Mouse (Mus musculus): Measurements from ENCODE around the gene Elane. TPM values are rescaled to one million over a fixed set of nuclear protein-coding genes. Genes with fewer than 3 reads are reported as not detected.
A peak's percentile ranks its signal among the peaks of the same experiment; 100 is the strongest.
"Not testable (repeated sequence)": the region's sequence is repeated elsewhere in the genome, so short reads cannot be mapped to it uniquely, and the experiment has no call there.

Gene Elane
- polyA plus RNA-seq, 1 experiment from 2014 or later = 0.47 TPM

DNA sequence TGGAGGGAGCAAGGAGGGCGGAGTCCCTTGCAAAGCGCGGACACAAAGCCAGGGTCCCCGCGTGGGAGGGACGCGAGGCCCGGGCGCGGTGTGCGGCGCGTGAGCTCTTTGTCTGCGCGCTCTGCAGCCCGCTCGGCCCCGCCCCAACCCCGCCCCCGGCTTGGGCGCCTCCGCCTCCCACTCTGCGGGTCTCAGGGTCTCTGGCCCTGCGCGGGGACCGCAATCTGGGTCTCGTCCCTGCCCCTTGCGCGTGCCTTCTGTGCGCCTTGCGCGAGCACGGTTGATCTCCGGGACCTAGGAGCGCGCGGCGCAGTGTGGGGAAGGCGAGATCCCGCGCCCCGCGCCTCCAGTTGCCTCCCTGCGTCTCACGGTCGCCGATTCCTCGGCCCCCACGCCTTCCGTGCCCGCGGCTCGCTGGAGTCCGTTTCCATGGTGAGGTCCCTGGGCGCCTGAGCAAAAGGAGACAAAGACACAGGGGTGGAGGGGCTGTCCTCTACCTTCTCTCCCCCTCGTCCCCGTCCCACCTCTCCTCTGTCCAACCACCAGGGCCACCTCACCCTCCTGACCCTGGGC lies 11.7 kb upstream of the Elane start, which contains the start of the genes Prtn3 and Plppr3:
Prtn3 (plus strand) TSS at position 187 of the 573 bp plus-strand sequence.
Plppr3 (minus strand) TSS at position 345 of the 573 bp plus-strand sequence.
- Histone ChIP-seq H3K27me3 (ENCODE audit: control insufficient read depth, insufficient read depth, low read length) (no peaks in the 10 kb centered on the region; the same call in 1 of the 2 replicates), H3K9me3 (ENCODE audit: control insufficient read depth, low read length) (no peaks in the 10 kb centered on the region), H3K4me2 (replicated peaks) (peak within 1 kb of the TSS; percentile 87), H3K4me3 (replicated peaks; ENCODE audit: low read length) (peak within 1 kb of the TSS; percentile 67), H3K27ac (peak within 1 kb of the TSS; percentile 96), H3K9ac (peak within 1 kb of the TSS; percentile 96), H3K4me1 (replicated peaks; ENCODE audit: control insufficient read depth, insufficient read depth, low read length) (peaks cover 37% of the 10 kb centered on the region), H3K36me3 (replicated peaks; ENCODE audit: control insufficient read depth, insufficient read depth) (peaks cover 27% of the 10 kb centered on the region)
- peak; percentile 85 for DNase-seq (ENCODE audit: low spot score)
- under 1% methylated on average over 53 of the region's 57 CpGs for WGBS
- peak; percentile 93 for ATAC-seq (ENCODE audit: low FRiP score)

DNA sequence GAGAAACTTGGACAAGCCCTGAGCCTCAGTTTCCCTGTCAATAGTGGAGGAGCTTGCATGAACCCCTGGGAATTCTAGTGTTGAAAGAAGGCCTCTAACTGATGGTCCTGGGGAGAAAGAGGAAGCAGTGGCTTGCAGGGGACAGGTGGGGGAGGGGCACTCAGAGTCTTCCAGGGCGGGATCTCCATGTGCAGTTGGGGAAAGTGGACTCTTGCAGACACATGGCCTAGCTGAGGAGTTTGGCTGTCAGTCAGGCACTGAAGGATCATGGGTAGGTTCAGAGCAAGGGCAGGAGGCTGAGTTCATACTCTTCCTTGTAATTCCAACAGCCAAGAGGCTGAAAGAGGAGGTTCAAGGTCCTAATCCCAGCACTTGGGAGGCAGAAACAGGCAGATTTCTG lies 8.9 kb upstream of the Elane start:
- Histone ChIP-seq H3K27me3 (ENCODE audit: control insufficient read depth, insufficient read depth, low read length) (peaks cover 11% of the 10 kb centered on the region; the same call in 1 of the 2 replicates), H3K4me3 (replicated peaks; ENCODE audit: low read length) (no peak overlapping the region), H3K9me3 (ENCODE audit: control insufficient read depth, low read length) (no peaks in the 10 kb centered on the region), H3K4me2 (replicated peaks) (no peak overlapping the region), H3K27ac (no peak overlapping the region), H3K9ac (no peak overlapping the region), H3K36me3 (replicated peaks; ENCODE audit: control insufficient read depth, insufficient read depth) (no peaks in the 10 kb centered on the region), H3K4me1 (replicated peaks; ENCODE audit: control insufficient read depth, insufficient read depth, low read length) (peaks cover 21% of the 10 kb centered on the region)
- WGBS = 43% methylated on average over 1 of the region's 1 CpGs
- no peak for DNase-seq (ENCODE audit: low spot score)
- no peak for ATAC-seq (ENCODE audit: low FRiP score)

DNA sequence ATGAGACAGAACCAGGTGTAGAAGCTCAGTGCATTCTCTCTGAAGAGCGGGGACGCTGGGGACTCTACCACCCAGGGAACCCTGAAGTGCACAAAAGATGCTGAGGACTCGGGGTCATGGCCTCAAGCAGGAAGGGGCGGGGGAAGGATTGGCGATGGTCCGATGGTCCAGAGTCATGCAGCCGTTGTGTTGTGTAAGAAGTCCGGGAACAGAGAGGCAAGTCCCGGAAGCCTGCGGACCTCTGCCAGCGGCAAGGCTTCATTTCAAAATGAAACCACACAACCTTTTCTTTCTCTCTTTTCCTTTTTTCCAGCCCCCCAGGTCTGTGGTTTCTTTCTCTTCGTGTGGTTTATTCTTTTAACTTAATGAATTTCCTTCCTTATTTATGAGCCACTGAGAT lies 8.3 kb upstream of the Elane start:
- Histone ChIP-seq H3K27ac (no peak overlapping the region), H3K36me3 (replicated peaks; ENCODE audit: control insufficient read depth, insufficient read depth) (no peaks in the 10 kb centered on the region), H3K27me3 (ENCODE audit: control insufficient read depth, insufficient read depth, low read length) (peaks cover 17% of the 10 kb centered on the region), H3K9ac (no peak overlapping the region), H3K4me2 (replicated peaks) (no peak overlapping the region), H3K4me1 (replicated peaks; ENCODE audit: control insufficient read depth, insufficient read depth, low read length) (peaks cover 18% of the 10 kb centered on the region), H3K9me3 (ENCODE audit: control insufficient read depth, low read length) (no peaks in the 10 kb centered on the region), H3K4me3 (replicated peaks; ENCODE audit: low read length) (no peak overlapping the region)
- ATAC-seq (ENCODE audit: low FRiP score) = no peak
- DNase-seq (ENCODE audit: low spot score) = no peak
- 40% methylated on average over 12 of the region's 12 CpGs for WGBS

DNA sequence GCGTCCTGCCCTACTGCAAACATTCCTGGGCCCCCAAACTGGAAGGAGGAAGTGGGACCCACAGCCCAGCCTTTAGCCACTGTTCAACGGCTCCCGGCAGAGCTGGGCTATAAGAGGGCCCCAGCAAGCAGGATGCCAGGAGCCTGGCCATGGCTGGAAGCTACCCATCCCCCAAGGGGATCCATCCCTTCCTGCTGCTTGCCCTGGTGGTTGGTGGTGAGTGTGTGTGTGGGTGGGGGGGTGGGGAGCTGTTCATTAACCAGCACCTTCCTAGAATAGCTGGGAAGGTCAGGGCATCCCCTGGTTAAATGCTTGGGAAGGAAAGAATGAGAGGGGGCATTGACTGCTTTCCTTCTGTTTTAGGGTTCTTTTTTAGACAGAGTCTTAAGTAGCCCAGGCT lies 6.5 kb upstream of the Elane start:
- no peaks in the 10 kb centered on the region for H3K9me3 ChIP-seq (ENCODE audit: control insufficient read depth, low read length)
- no peak overlapping the region for H3K4me2 ChIP-seq (replicated peaks)
- H3K4me3 ChIP-seq (replicated peaks; ENCODE audit: low read length) = no peak overlapping the region
- no peak for DNase-seq (ENCODE audit: low spot score)
- peaks cover 15% of the 10 kb centered on the region for H3K4me1 ChIP-seq (replicated peaks; ENCODE audit: control insufficient read depth, insufficient read depth, low read length)
- 41% methylated on average over 3 of the region's 3 CpGs for WGBS
- H3K9ac ChIP-seq = no peak overlapping the region
- no peak for ATAC-seq (ENCODE audit: low FRiP score)
- peaks cover 24% of the 10 kb centered on the region for H3K27me3 ChIP-seq (ENCODE audit: control insufficient read depth, insufficient read depth, low read length)
- no peaks in the 10 kb centered on the region for H3K36me3 ChIP-seq (replicated peaks; ENCODE audit: control insufficient read depth, insufficient read depth)
- no peak overlapping the region for H3K27ac ChIP-seq

DNA sequence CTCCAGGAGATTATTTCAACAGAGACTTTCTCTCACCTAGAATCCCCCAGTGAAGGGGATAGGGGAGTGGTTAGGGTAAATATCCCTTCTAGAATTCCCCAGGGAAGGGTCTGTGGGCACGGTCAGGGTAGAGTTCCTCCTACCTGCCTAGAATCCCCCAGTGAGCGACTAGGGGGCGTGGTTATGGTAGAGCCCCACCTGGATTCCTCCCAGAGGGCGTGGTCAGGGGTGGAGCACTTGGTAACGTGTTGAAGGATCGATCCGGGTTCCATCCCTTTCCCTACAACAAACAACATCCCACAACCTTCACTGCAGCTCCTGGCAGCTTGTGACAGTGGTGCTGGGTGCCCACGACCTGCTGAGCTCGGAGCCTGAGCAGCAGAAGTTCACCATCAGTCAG lies 5.3 kb upstream of the Elane start:
- no peak overlapping the region for H3K4me2 ChIP-seq (replicated peaks)
- H3K36me3 ChIP-seq (replicated peaks; ENCODE audit: control insufficient read depth, insufficient read depth) = no peaks in the 10 kb centered on the region
- no peak overlapping the region for H3K4me3 ChIP-seq (replicated peaks; ENCODE audit: low read length)
- H3K9me3 ChIP-seq (ENCODE audit: control insufficient read depth, low read length) = no peaks in the 10 kb centered on the region
- no peak for DNase-seq (ENCODE audit: low spot score)
- ATAC-seq (ENCODE audit: low FRiP score) = no peak
- peaks cover 24% of the 10 kb centered on the region for H3K27me3 ChIP-seq (ENCODE audit: control insufficient read depth, insufficient read depth, low read length)
- H3K9ac ChIP-seq = no peak overlapping the region
- H3K4me1 ChIP-seq (replicated peaks; ENCODE audit: control insufficient read depth, insufficient read depth, low read length) = peaks cover 5% of the 10 kb centered on the region
- no peak overlapping the region for H3K27ac ChIP-seq
- WGBS = 18% methylated on average over 9 of the region's 9 CpGs

DNA sequence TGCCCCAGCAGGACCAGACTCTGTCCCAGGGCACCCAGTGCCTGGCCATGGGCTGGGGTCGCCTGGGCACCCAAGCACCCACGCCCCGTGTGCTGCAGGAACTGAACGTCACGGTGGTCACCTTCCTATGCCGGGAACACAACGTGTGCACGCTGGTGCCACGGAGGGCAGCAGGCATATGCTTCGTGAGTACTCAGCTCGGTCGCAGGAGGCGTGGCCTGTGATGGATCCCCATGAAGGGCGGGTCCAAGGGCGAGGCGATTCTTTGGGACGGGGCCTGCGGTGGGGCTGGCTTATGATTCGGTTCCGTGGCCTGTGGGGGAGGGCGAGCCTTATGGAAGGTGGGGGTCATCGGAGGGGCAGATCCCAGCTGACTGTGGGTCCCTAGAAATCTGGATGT lies 4.1 kb upstream of the Elane start:
- H3K27me3 ChIP-seq (ENCODE audit: control insufficient read depth, insufficient read depth, low read length) = peaks cover 24% of the 10 kb centered on the region
- peaks cover 5% of the 10 kb centered on the region; the same call in 1 of the 2 replicates for H3K4me1 ChIP-seq (replicated peaks; ENCODE audit: control insufficient read depth, insufficient read depth, low read length)
- no peaks in the 10 kb centered on the region for H3K9me3 ChIP-seq (ENCODE audit: control insufficient read depth, low read length)
- DNase-seq (ENCODE audit: low spot score) (no peak), ATAC-seq (ENCODE audit: low FRiP score) (peak; percentile 5; the same call in 1 of the 2 replicates)
- WGBS = 7% methylated on average over 22 of the region's 22 CpGs
- no peak overlapping the region for H3K4me3 ChIP-seq (replicated peaks; ENCODE audit: low read length)
- H3K9ac ChIP-seq = peak overlapping the region; percentile 28; the same call in 1 of the 2 replicates
- H3K27ac ChIP-seq = no peak overlapping the region
- no peaks in the 10 kb centered on the region for H3K36me3 ChIP-seq (replicated peaks; ENCODE audit: control insufficient read depth, insufficient read depth)
- peak overlapping the region; percentile 33 for H3K4me2 ChIP-seq (replicated peaks)

DNA sequence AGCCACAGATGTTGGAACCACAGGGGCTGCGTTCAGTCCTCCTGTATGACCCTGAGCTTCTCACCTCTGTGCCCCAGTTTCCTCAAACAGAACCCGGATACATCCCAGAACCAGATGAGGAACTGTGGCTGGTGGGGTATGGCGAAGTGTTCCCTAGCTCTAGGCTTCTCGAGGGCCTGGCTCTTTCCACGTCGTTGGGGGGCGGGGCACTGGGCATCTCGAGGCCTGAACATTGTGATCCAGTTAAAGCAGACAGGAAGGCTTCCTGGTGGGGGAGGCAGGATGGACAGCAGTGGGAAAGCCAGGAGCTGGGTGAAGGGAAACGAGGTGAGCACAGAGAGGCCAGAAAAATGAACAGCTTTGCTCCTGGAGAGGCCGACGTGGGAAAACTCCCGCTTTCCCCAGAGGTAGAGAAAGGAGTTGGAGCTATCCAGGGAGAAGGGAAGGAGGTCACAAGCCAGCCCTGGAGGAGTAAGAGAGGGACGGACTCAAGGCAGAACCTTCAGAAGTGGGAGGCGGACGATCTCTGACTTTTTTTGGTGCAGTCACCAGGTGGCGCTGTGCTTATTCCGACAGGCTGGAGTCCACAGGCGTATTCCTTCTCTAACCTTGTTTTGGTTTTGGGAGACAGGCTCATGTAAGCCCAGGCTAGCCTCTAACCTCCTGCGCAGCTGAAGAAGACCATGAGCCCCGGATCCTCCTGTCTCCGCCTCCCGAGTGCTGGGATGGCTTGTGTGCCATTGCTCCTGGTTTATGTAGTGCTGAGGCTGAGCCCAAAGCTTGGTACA lies 2.6 kb upstream of the Elane start:
- Histone ChIP-seq H3K27me3 (ENCODE audit: control insufficient read depth, insufficient read depth, low read length) (peaks cover 24% of the 10 kb centered on the region; the same call in 1 of the 2 replicates), H3K4me1 (replicated peaks; ENCODE audit: control insufficient read depth, insufficient read depth, low read length) (peaks cover 5% of the 10 kb centered on the region; the same call in 1 of the 2 replicates), H3K9ac (no peak overlapping the region), H3K36me3 (replicated peaks; ENCODE audit: control insufficient read depth, insufficient read depth) (no peaks in the 10 kb centered on the region), H3K27ac (no peak overlapping the region), H3K9me3 (ENCODE audit: control insufficient read depth, low read length) (no peaks in the 10 kb centered on the region), H3K4me3 (replicated peaks; ENCODE audit: low read length) (no peak overlapping the region), H3K4me2 (replicated peaks) (0 out of 2 replicates have a peak overlapping the region, but pooled peaks have one; percentile 8)
- DNase-seq (ENCODE audit: low spot score) (peak; percentile 80), ATAC-seq (ENCODE audit: low FRiP score) (no peak)
- WGBS = 15% methylated on average over 22 of the region's 22 CpGs

DNA sequence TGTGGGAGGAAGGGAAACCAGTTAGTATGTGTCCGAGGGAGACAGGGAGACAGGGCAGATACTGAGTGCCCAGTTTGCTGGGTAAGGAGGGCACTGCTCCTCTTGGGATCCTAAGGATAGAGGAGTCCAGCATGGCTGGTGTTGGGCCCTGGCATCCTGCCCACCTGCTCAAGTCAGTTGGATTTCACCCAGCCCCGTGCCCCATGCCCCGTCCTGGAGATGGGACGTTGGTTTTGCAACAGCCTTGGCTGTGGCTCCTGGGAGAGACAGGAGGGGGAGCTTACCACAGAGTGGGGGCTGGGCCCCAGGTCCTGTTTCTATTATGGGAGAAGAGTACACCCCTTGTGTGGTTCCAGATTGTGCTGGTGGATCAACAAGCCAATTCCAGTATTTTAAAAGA lies 1.6 kb upstream of the Elane start:
- no peak overlapping the region for H3K9ac ChIP-seq
- no peak for DNase-seq (ENCODE audit: low spot score)

DNA sequence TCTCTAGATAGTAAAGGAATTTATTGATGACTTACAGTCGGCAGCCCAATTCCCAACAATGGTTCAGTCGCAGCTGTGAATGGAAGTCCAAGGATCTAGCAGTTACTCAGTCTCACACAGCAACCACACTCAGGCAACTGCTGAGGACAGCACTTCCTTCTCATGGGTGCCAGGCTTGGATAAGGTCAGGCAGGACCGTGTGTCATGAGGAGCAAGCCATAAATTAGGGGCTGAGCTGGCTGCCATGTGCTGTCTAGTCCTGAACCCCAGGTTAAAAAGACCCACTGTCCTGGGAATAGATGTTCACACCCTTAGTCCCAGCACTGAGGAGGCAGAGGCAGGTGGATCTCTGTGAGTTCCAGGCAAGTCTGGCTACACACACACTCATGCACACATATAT lies 1.1 kb upstream of the Elane start:
- not testable (repeated sequence) for H3K36me3 ChIP-seq (replicated peaks; ENCODE audit: control insufficient read depth, insufficient read depth); ATAC-seq (ENCODE audit: low FRiP score); H3K27ac ChIP-seq; H3K4me3 ChIP-seq (replicated peaks; ENCODE audit: low read length); H3K9me3 ChIP-seq (ENCODE audit: control insufficient read depth, low read length); DNase-seq (ENCODE audit: low spot score); H3K9ac ChIP-seq; H3K4me2 ChIP-seq (replicated peaks); H3K4me1 ChIP-seq (replicated peaks; ENCODE audit: control insufficient read depth, insufficient read depth, low read length)
- WGBS = 80% methylated on average over 3 of the region's 3 CpGs
- peaks cover 24% of the 10 kb centered on the region; the same call in 1 of the 2 replicates for H3K27me3 ChIP-seq (ENCODE audit: control insufficient read depth, insufficient read depth, low read length)

More for the DNA sequence above, 1.6 kb upstream of the Elane start:
- ATAC-seq (ENCODE audit: low FRiP score) = no peak
- H3K27ac ChIP-seq = no peak overlapping the region
- no peak overlapping the region for H3K4me2 ChIP-seq (replicated peaks)
- H3K36me3 ChIP-seq (replicated peaks; ENCODE audit: control insufficient read depth, insufficient read depth) = no peaks in the 10 kb centered on the region
- H3K4me1 ChIP-seq (replicated peaks; ENCODE audit: control insufficient read depth, insufficient read depth, low read length) = peaks cover 5% of the 10 kb centered on the region; the same call in 1 of the 2 replicates
- H3K4me3 ChIP-seq (replicated peaks; ENCODE audit: low read length) = no peak overlapping the region
- peaks cover 24% of the 10 kb centered on the region; the same call in 1 of the 2 replicates for H3K27me3 ChIP-seq (ENCODE audit: control insufficient read depth, insufficient read depth, low read length)
- WGBS = 77% methylated on average over 4 of the region's 4 CpGs
- H3K9me3 ChIP-seq (ENCODE audit: control insufficient read depth, low read length) = no peaks in the 10 kb centered on the region
